Mouse (Mus musculus): ENCODE data around the gene Lrch4. TPM values are rescaled to one million over a fixed set of nuclear protein-coding genes. Genes with fewer than 3 reads are reported as not detected.

The Lrch4 gene
- polyA plus RNA-seq, 1 experiment from 2014 or later = 29.8 TPM

DNA sequence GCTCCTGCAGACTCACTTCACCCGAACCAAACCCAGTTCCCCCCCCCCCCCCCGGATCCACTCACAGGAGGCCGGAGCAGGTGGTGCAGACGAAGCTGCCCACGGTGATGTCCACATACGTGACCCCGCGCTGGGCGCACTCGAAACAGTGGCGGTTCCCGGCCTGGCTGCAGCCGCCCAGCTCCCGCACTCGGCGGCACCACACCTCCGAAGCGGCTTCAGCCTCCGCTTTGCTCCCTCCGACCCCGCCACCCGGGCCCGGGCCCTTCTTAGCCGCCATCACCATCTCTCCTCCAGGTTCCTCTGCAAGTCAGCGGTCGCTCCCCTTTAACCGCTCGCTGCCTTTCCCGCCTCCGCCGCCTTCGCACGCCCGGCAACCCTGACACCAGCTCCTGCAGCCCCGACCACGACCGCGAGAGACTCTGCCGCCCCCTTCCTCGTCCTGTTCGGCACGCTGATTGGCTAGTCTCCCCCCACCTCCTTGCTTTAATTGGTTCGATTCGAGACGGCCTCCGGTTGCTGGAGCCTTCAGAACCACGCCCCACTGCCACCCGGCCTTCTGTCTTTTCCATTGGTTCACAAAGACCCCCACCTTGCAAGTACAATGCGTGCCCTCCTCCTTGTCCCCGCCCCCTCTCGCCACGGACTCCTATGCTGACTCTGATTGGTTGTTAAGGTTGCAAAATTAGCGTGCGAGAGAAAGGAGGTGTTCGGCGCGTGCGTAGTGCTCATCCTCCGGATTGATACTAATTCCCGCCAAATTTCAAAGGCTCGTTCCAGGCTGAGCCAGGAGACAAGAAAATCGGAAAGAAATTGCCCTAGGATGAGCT is 55.6 kb downstream of the Lrch4 start, which contains the start of gene Agfg2:
TSS of gene Agfg2 (minus strand) at position 433 of the 830 bp plus-strand sequence.
- H3K36me3 ChIP-seq (replicated peaks) = peaks cover 11% of the 10 kb centered on the region
- under 1% methylated on average over 62 of the region's 62 CpGs for WGBS
- H3K9me3 ChIP-seq = no peaks in the 10 kb centered on the region
- H3K4me2 ChIP-seq = peak within 1 kb of the TSS; percentile 96
- peak within 1 kb of the TSS; percentile 74 for H3K27ac ChIP-seq
- peak; percentile 99 for ATAC-seq (ENCODE audit: low FRiP score)
- peaks cover 29% of the 10 kb centered on the region for H3K4me1 ChIP-seq
- H3K27me3 ChIP-seq = peaks cover 16% of the 10 kb centered on the region; the same call in 1 of the 2 replicates
- H3K4me3 ChIP-seq (replicated peaks) = peak within 1 kb of the TSS; percentile 77
- H3K9ac ChIP-seq = peak within 1 kb of the TSS; percentile 81

DNA sequence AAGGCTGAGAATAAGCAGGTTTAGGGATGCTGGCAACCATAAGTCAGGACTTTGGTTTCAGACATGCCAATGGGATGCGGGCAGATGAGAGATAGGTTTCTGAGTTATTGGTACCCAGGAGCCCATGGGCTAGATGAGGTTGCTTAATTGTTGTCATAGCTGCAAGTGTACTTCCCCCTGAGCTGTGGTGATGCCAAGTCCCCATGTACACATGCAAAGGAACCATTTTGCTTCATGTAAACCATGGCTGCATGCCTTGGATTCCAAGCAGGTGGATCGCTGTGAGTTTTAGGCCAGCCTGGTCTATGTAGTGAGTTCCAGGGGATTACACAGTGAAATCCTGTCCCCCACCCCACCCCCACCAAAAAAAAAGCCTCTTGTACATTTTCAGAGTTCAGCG is 56.7 kb downstream of the Lrch4 start:
- no peak overlapping the region for H3K9ac ChIP-seq
- no peak overlapping the region for H3K4me2 ChIP-seq
- H3K4me3 ChIP-seq (replicated peaks) = no peak overlapping the region
- WGBS = 96% methylated on average over 3 of the region's 3 CpGs
- no peak for ATAC-seq (ENCODE audit: low FRiP score)
- peaks cover 16% of the 10 kb centered on the region; the same call in 1 of the 2 replicates for H3K27me3 ChIP-seq
- H3K4me1 ChIP-seq = peaks cover 29% of the 10 kb centered on the region
- 0 out of 2 replicates have a peak overlapping the region, but pooled peaks have one; percentile 14 for H3K27ac ChIP-seq
- H3K9me3 ChIP-seq = no peaks in the 10 kb centered on the region
- peaks cover 7% of the 10 kb centered on the region; the same call in 1 of the 2 replicates for H3K36me3 ChIP-seq (replicated peaks)

DNA sequence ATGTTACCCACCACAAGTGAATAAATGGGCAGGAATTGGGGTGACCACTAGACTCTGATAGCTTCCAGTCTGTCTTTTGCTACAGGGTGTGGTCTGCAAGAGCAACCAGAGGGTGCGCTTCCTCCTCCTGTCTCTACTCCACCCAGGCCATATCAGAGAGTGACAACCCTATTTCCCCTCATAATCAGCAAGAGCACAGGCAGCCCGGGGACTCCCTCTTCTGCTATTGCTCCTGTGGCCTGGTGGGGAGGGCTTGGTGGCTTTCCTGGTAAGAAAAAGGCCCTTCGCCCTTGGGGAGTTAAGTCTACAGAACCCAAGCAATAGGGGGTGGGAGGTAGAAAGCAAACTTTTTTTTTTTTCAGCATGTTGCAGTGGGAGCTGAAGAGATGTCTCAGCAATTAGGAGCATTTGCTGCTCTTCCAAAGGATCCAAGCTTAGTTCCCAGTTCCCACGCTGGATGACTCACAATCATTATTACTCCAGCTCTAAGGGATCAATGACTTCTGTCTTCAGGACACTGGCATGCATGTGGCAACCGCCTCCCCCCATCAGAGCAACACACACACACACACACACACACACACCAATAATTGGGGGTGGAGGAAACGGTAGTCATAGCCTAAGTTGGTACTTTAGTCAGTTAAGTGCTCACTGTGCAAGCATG is 57.3 kb downstream of the Lrch4 start:
- H3K27ac ChIP-seq = 0 out of 2 replicates have a peak overlapping the region, but pooled peaks have one; percentile 31
- H3K27me3 ChIP-seq = peaks cover 16% of the 10 kb centered on the region; the same call in 1 of the 2 replicates
- no peak overlapping the region for H3K4me2 ChIP-seq
- H3K4me1 ChIP-seq = peaks cover 29% of the 10 kb centered on the region
- no peak for ATAC-seq (ENCODE audit: low FRiP score)
- H3K9ac ChIP-seq = no peak overlapping the region
- H3K36me3 ChIP-seq (replicated peaks) = peaks cover 4% of the 10 kb centered on the region; the same call in 1 of the 2 replicates
- H3K4me3 ChIP-seq (replicated peaks) = no peak overlapping the region
- WGBS = 85% methylated on average over 6 of the region's 6 CpGs
- H3K9me3 ChIP-seq = no peaks in the 10 kb centered on the region

DNA sequence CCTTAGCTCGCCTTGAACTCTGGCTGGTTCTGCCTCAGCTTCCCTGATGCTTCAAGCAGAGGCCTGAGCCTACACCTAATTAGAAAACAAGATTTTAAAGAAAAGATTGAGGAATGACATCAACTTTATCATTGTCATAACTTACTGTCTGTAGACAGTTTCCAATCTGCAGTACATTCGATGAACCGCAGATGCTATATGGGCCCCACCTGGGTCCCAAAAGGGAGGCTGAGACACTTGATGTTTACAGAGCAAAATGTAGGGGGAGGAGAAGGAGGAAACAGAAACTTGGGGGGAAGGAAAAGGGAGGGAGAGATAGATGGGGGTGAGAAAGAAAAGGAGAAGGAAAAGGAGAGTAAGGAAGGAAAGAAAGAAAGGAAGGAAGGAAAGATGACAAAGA is 61.1 kb downstream of the Lrch4 start:
- peaks cover 7% of the 10 kb centered on the region for H3K4me1 ChIP-seq
- H3K36me3 ChIP-seq (replicated peaks) = no peaks in the 10 kb centered on the region
- H3K27ac ChIP-seq = no peak overlapping the region
- H3K9me3 ChIP-seq = no peaks in the 10 kb centered on the region
- no peak overlapping the region for H3K9ac ChIP-seq
- H3K4me2 ChIP-seq = no peak overlapping the region
- no peak overlapping the region for H3K4me3 ChIP-seq (replicated peaks)
- ATAC-seq (ENCODE audit: low FRiP score) = no peak
- 92% methylated on average over 3 of the region's 3 CpGs for WGBS
- peaks cover 16% of the 10 kb centered on the region; the same call in 1 of the 2 replicates for H3K27me3 ChIP-seq

DNA sequence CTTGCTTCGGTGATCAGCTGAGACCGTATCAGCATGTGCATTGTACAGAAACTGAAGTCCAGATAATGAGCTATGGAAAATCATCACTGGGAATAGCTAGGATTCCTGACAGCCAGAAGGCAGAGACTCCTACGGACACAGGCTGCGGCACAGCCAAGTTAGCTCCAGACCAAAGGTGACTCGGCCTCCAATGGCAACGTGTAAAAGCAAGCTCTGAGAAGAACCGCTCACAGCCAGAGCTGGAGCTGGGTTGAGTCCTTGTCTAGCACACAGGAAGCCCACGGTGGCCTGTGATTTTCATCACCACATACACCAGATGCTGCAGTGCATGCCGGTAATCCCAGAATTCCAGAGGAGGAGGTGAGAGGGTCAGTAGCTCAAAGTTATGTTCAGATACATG is 61.6 kb downstream of the Lrch4 start:
- peaks cover 14% of the 10 kb centered on the region; the same call in 1 of the 2 replicates for H3K27me3 ChIP-seq
- no peak overlapping the region for H3K4me2 ChIP-seq
- WGBS = 73% methylated on average over 9 of the region's 9 CpGs
- H3K27ac ChIP-seq = no peak overlapping the region
- H3K4me3 ChIP-seq (replicated peaks) = no peak overlapping the region
- H3K4me1 ChIP-seq = 0 out of 2 replicates have a peak, but pooled peaks cover 3% of the 10 kb centered on the region
- ATAC-seq (ENCODE audit: low FRiP score) = no peak
- H3K36me3 ChIP-seq (replicated peaks) = no peaks in the 10 kb centered on the region
- no peaks in the 10 kb centered on the region for H3K9me3 ChIP-seq
- H3K9ac ChIP-seq = no peak overlapping the region

Other genes with a start within 250 kb of the Lrch4 start
- 0.09 TPM in 2 replicates for gene Zan, start 152.1 kb upstream of the Lrch4 start, polyA plus RNA-seq (2016; fragmentation: Nextera tagmentation; extraction: Ambion mirVana)
- 61.6 and 62.1 TPM in 2 replicates for gene Pop7, start 126.6 kb upstream of the Lrch4 start, polyA plus RNA-seq (2016; fragmentation: Nextera tagmentation; extraction: Ambion mirVana)
- gene Gigyf1, start 110.6 kb upstream of the Lrch4 start, polyA plus RNA-seq (2016; fragmentation: Nextera tagmentation; extraction: Ambion mirVana) = 18.7 TPM in 2 replicates
- gene Epo, start 95.9 kb upstream of the Lrch4 start, polyA plus RNA-seq (2016; fragmentation: Nextera tagmentation; extraction: Ambion mirVana) = 0.38 and 0.47 TPM in 2 replicates
- gene Gnb2, start 95.6 kb upstream of the Lrch4 start, polyA plus RNA-seq (2016; fragmentation: Nextera tagmentation; extraction: Ambion mirVana) = 411 and 417 TPM in 2 replicates
- 76.1 and 80.3 TPM in 2 replicates for gene Actl6b, start 75.6 kb upstream of the Lrch4 start, polyA plus RNA-seq (2016; fragmentation: Nextera tagmentation; extraction: Ambion mirVana)
- gene Tfr2, start 59.3 kb upstream of the Lrch4 start, polyA plus RNA-seq (2016; fragmentation: Nextera tagmentation; extraction: Ambion mirVana) = 1.1 and 1.7 TPM in 2 replicates
- gene Mospd3, start 28.1 kb upstream of the Lrch4 start, polyA plus RNA-seq (2016; fragmentation: Nextera tagmentation; extraction: Ambion mirVana) = 25.7 and 29.0 TPM in 2 replicates
- gene Pcolce, start 15.3 kb upstream of the Lrch4 start, polyA plus RNA-seq (2016; fragmentation: Nextera tagmentation; extraction: Ambion mirVana) = 30.6 and 39.7 TPM in 2 replicates
- gene Fbxo24, start 119 bp upstream of the Lrch4 start, polyA plus RNA-seq (2016; fragmentation: Nextera tagmentation; extraction: Ambion mirVana) = 0.26 and 0.45 TPM in 2 replicates
- 9.6 and 10.1 TPM in 2 replicates for gene Gm20605, start 54 bp downstream of the Lrch4 start, polyA plus RNA-seq (2016; fragmentation: Nextera tagmentation; extraction: Ambion mirVana)
- gene Sap25, start 12.2 kb downstream of the Lrch4 start, polyA plus RNA-seq (2016; fragmentation: Nextera tagmentation; extraction: Ambion mirVana) = 9.0 and 10.5 TPM in 2 replicates
- gene Irs3, start 16.6 kb downstream of the Lrch4 start, polyA plus RNA-seq (2016; fragmentation: Nextera tagmentation; extraction: Ambion mirVana) = not detected in 2 replicates
- gene Agfg2, start 55.6 kb downstream of the Lrch4 start, polyA plus RNA-seq (2016; fragmentation: Nextera tagmentation; extraction: Ambion mirVana) = 28.2 and 31.1 TPM in 2 replicates
- 19.5 and 22.6 TPM in 2 replicates for gene Nyap1, start 112.5 kb downstream of the Lrch4 start, polyA plus RNA-seq (2016; fragmentation: Nextera tagmentation; extraction: Ambion mirVana)
- gene Tsc22d4, start 116.6 kb downstream of the Lrch4 start, polyA plus RNA-seq (2016; fragmentation: Nextera tagmentation; extraction: Ambion mirVana) = 68.6 and 73.2 TPM in 2 replicates
- gene Ppp1r35, start 149.7 kb downstream of the Lrch4 start, polyA plus RNA-seq (2016; fragmentation: Nextera tagmentation; extraction: Ambion mirVana) = 55.7 and 60.1 TPM in 2 replicates
- 13.4 and 15.4 TPM in 2 replicates for gene Mepce, start 158.5 kb downstream of the Lrch4 start, polyA plus RNA-seq (2016; fragmentation: Nextera tagmentation; extraction: Ambion mirVana)
- gene Zcwpw1, start 158.7 kb downstream of the Lrch4 start, polyA plus RNA-seq (2016; fragmentation: Nextera tagmentation; extraction: Ambion mirVana) = 14.6 and 15.2 TPM in 2 replicates
- 0.13 and 0.22 TPM in 2 replicates for gene Pilra, start 207.2 kb downstream of the Lrch4 start, polyA plus RNA-seq (2016; fragmentation: Nextera tagmentation; extraction: Ambion mirVana)
- gene Pilrb1, start 229.0 kb downstream of the Lrch4 start, polyA plus RNA-seq (2016; fragmentation: Nextera tagmentation; extraction: Ambion mirVana) = not detected in 2 replicates
- gene Pilrb2, start 242.7 kb downstream of the Lrch4 start, polyA plus RNA-seq (2016; fragmentation: Nextera tagmentation; extraction: Ambion mirVana) = not detected in 2 replicates

Measured in forebrain, embryonic 12.5 days (tissue).